Mouse (Mus musculus): ENCODE measurements around the gene Ush2a. TPM values are rescaled to one million over a fixed set of nuclear protein-coding genes. Genes with fewer than 3 reads are reported as not detected.

Ush2a gene
- polyA plus RNA-seq, 1 experiment from 2014 or later, result 0.04 TPM

DNA sequence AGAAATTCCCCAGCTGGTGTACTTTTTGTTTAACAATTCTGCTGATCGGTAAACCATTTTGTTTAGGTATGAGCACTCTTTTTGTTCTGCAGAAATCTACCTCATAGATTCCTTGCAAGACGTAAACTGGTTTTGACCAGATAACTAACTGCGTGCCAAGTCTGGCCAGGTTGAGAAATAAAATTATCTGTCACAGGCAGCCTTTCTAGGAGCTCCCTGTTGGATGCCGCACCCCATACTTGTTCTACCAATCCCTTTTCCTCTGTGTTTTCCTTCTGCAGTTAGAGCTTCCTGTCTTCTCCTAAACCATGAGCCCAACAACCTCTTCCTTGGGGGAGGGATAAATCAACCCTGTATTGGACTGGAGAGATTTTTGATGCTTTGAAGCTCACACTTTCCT is 145.4 kb downstream of the Ush2a start:
- Histone ChIP-seq H3K36me3 (no peaks in the 10 kb centered on the region), H3K4me1 (no peaks in the 10 kb centered on the region), H3K27ac (replicated peaks) (no peak overlapping the region), H3K4me2 (replicated peaks) (no peak overlapping the region), H3K9me3 (no peaks in the 10 kb centered on the region), H3K4me3 (no peak overlapping the region), H3K9ac (replicated peaks) (no peak overlapping the region), H3K27me3 (no peaks in the 10 kb centered on the region)
- no peak for ATAC-seq (replicated peaks)
- 94% methylated on average over 4 of the region's 4 CpGs for WGBS

GRCm38 (mm10) chr1:188407613-188408386 is 146.0 kb downstream of the Ush2a start:
- no peak overlapping the region for H3K27ac ChIP-seq (replicated peaks)
- H3K9me3 ChIP-seq, result no peaks in the 10 kb centered on the region
- H3K4me2 ChIP-seq (replicated peaks), result no peak overlapping the region
- no peaks in the 10 kb centered on the region for H3K27me3 ChIP-seq
- H3K4me1 ChIP-seq, result no peaks in the 10 kb centered on the region
- ATAC-seq (replicated peaks), result no peak
- no peak overlapping the region for H3K4me3 ChIP-seq
- H3K36me3 ChIP-seq, result no peaks in the 10 kb centered on the region
- 87% methylated on average over 8 of the region's 8 CpGs for WGBS
- H3K9ac ChIP-seq (replicated peaks), result no peak overlapping the region

GRCm38 (mm10) chr1:188410547-188410946 is 148.7 kb downstream of the Ush2a start:
- no peak overlapping the region for H3K9ac ChIP-seq (replicated peaks)
- no peaks in the 10 kb centered on the region for H3K4me1 ChIP-seq
- H3K36me3 ChIP-seq, result no peaks in the 10 kb centered on the region
- 87% methylated on average over 3 of the region's 3 CpGs for WGBS
- no peak overlapping the region for H3K27ac ChIP-seq (replicated peaks)
- H3K4me3 ChIP-seq, result no peak overlapping the region
- H3K9me3 ChIP-seq, result no peaks in the 10 kb centered on the region
- no peaks in the 10 kb centered on the region for H3K27me3 ChIP-seq
- no peak for ATAC-seq (replicated peaks)
- H3K4me2 ChIP-seq (replicated peaks), result no peak overlapping the region

DNA sequence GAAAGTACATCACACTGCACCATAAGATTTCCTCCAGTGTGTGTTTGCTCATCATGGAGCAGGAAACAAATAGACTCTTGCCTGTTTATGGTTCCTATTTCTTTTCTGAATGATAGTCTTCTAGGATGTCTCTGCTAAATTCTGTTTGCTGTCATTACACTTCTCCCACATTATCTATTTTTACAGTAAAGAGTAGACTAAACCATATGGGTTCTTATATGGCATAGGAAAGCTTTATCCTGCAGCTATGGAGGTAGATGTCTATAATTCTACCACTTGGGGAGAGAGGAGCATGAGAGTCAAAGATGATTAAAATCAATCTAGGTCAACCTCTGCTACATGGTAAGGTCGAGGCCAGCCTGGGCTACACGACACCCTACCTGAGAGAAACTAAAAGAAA is 158.7 kb downstream of the Ush2a start:
- no peak overlapping the region for H3K4me3 ChIP-seq
- WGBS, result 91% methylated on average over 2 of the region's 2 CpGs
- no peaks in the 10 kb centered on the region for H3K36me3 ChIP-seq
- no peak for ATAC-seq (replicated peaks)
- H3K27ac ChIP-seq (replicated peaks), result no peak overlapping the region
- H3K4me2 ChIP-seq (replicated peaks), result no peak overlapping the region
- no peaks in the 10 kb centered on the region for H3K4me1 ChIP-seq
- no peaks in the 10 kb centered on the region for H3K9me3 ChIP-seq
- H3K27me3 ChIP-seq, result no peaks in the 10 kb centered on the region
- no peak overlapping the region for H3K9ac ChIP-seq (replicated peaks)

GRCm38 (mm10) chr1:188428172-188428571 is 166.3 kb downstream of the Ush2a start:
- Histone ChIP-seq H3K27ac (replicated peaks) (no peak overlapping the region), H3K4me1 (no peaks in the 10 kb centered on the region), H3K4me2 (replicated peaks) (no peak overlapping the region), H3K36me3 (no peaks in the 10 kb centered on the region), H3K4me3 (no peak overlapping the region), H3K9me3 (no peaks in the 10 kb centered on the region), H3K9ac (replicated peaks) (no peak overlapping the region), H3K27me3 (no peaks in the 10 kb centered on the region)
- WGBS, result 85% methylated on average over 6 of the region's 6 CpGs
- ATAC-seq (replicated peaks), result no peak

DNA sequence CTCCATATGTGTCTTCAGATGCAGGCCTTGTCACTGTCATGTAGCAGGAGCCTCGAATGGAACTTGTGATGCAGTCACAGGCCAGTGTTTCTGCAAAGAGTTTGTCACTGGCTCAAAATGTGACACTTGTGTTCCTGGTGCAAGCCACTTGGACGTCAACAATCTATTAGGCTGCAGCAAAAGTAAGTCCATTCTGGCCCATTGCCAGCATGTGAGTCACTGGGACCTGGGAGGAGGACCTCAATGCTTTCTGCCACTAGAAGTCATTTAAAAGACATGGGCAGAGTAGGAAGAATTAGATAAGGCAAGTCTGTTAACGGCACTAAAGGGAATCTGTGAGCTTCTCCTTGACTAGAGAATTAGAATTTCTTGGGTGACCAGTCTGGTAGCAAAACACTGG is 168.9 kb downstream of the Ush2a start:
- Histone ChIP-seq H3K27ac (replicated peaks) (no peak overlapping the region), H3K4me3 (no peak overlapping the region), H3K36me3 (no peaks in the 10 kb centered on the region), H3K9me3 (no peaks in the 10 kb centered on the region), H3K4me2 (replicated peaks) (no peak overlapping the region), H3K4me1 (no peaks in the 10 kb centered on the region), H3K27me3 (no peaks in the 10 kb centered on the region), H3K9ac (replicated peaks) (no peak overlapping the region)
- no peak for ATAC-seq (replicated peaks)
- 51% methylated on average over 3 of the region's 3 CpGs for WGBS

DNA sequence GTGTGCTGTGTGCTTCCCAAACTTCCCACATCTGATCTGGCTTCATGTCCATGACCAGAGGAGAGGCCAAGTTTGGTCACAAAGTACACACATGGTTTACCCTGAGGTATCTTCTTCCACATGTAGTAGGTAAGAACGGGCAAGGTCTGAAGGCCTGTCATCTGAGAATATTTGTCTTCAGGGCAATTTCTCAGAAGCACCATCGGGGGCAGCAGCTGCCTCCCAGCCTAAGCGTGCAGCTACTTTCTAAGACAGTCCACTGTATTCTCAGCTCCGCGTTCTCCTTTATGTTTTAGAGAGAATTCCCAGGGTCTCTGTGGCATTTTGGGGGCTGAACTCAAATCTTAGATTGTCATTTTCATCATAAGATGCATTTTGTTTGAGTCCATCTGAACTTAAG is 186.1 kb downstream of the Ush2a start:
- Histone ChIP-seq H3K9ac (replicated peaks) (no peak overlapping the region), H3K27me3 (peaks cover 3% of the 10 kb centered on the region; the same call in 1 of the 2 replicates), H3K36me3 (no peaks in the 10 kb centered on the region), H3K9me3 (no peaks in the 10 kb centered on the region), H3K4me1 (no peaks in the 10 kb centered on the region), H3K4me3 (no peak overlapping the region), H3K4me2 (replicated peaks) (no peak overlapping the region), H3K27ac (replicated peaks) (no peak overlapping the region)
- ATAC-seq (replicated peaks), result no peak
- 79% methylated on average over 5 of the region's 5 CpGs for WGBS

GRCm38 (mm10) chr1:188456466-188457175 is 194.8 kb downstream of the Ush2a start:
- WGBS, result 9% methylated on average over 13 of the region's 13 CpGs
- peak overlapping the region; percentile 7 for H3K4me2 ChIP-seq (replicated peaks)
- H3K4me3 ChIP-seq, result no peak overlapping the region
- 0 out of 2 replicates have a peak, but pooled peaks have one; percentile 44 for ATAC-seq (replicated peaks)
- peaks cover 29% of the 10 kb centered on the region for H3K4me1 ChIP-seq
- peaks cover 9% of the 10 kb centered on the region; the same call in 1 of the 2 replicates for H3K27me3 ChIP-seq
- H3K9me3 ChIP-seq, result no peaks in the 10 kb centered on the region
- no peak overlapping the region for H3K9ac ChIP-seq (replicated peaks)
- no peaks in the 10 kb centered on the region for H3K36me3 ChIP-seq
- H3K27ac ChIP-seq (replicated peaks), result no peak overlapping the region

DNA sequence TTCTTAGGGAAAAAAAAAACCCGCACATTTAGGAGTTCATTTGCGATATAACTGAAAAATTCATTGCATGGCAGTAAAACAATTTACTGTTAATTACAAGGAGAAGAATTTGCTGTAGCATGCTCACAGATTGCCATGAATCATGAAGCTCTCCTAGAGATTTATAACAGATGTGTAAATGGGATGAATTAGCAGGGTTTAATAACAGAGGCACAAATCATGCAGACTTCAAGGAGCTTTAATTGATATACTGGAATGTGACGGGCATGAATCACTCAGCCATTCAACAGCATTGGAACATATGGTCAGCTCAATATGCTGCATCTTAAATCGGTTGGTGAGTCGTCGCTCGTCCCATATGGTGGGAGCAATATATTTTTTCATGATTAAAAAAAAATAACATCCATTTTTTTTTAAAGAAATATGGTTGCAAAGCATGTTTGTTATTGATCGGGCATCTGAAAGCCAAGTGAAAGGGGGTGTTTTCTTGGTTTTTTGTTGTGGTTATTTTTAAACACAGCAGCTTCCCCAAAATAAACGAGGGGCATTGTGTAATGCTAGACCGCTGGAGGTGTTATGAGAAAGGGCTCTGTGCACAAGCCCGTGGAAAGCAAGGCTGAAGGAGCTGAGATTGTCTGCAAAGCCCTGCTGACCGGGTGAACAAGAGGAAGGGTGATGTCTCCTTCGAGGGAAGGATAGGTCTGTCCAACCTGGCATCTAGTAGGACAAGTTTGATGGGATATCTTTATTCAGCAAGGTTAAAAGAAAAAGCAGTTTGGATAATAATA is 195.6 kb downstream of the Ush2a start:
- peak overlapping the region; percentile 22; the same call in 1 of the 2 replicates for H3K4me2 ChIP-seq (replicated peaks)
- 18% methylated on average over 13 of the region's 13 CpGs for WGBS
- H3K27ac ChIP-seq (replicated peaks), result peak overlapping the region; percentile 53

GRCm38 (mm10) chr1:188461203-188461602 is 199.4 kb downstream of the Ush2a start:
- Histone ChIP-seq H3K27me3 (no peaks in the 10 kb centered on the region), H3K4me1 (peaks cover 23% of the 10 kb centered on the region), H3K4me3 (no peak overlapping the region), H3K4me2 (replicated peaks) (no peak overlapping the region), H3K27ac (replicated peaks) (no peak overlapping the region), H3K36me3 (no peaks in the 10 kb centered on the region), H3K9ac (replicated peaks) (no peak overlapping the region), H3K9me3 (no peaks in the 10 kb centered on the region)
- whole genome bisulfite sequencing, result 88% methylated on average over 2 of the region's 2 CpGs
- no peak for ATAC-seq (replicated peaks)

More for the DNA sequence above, 195.6 kb downstream of the Ush2a start:
- Histone ChIP-seq H3K4me1 (peaks cover 29% of the 10 kb centered on the region), H3K36me3 (no peaks in the 10 kb centered on the region), H3K27me3 (0 out of 2 replicates have a peak, but pooled peaks cover 7% of the 10 kb centered on the region), H3K4me3 (no peak overlapping the region), H3K9me3 (no peaks in the 10 kb centered on the region), H3K9ac (replicated peaks) (no peak overlapping the region)
- ATAC-seq (replicated peaks), result peak; percentile 83

DNA sequence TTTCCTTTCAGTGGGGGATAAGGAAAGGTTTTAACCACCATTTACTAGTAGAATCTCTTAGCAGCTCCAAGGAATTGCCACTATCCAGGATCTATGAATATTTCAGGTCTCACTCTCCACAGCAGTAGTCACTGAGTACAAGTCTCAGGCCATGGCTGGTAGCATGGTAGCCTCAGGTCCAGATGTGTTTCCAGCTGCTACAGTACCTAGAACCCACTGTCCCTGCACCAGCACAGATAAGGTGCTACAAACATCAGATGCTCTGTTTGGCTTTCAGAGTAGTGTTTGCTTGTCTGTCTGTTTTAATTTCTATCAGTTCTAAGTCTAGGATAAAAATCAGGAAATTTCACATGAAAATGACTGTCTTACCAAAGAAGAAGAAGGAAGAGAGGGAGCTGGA is 202.8 kb downstream of the Ush2a start:
- no peak overlapping the region for H3K9ac ChIP-seq (replicated peaks)
- ATAC-seq (replicated peaks), result no peak
- no peaks in the 10 kb centered on the region for H3K27me3 ChIP-seq
- no peak overlapping the region for H3K4me3 ChIP-seq
- H3K4me2 ChIP-seq (replicated peaks), result no peak overlapping the region
- no peaks in the 10 kb centered on the region for H3K4me1 ChIP-seq
- H3K27ac ChIP-seq (replicated peaks), result no peak overlapping the region
- H3K9me3 ChIP-seq, result no peaks in the 10 kb centered on the region
- no peaks in the 10 kb centered on the region for H3K36me3 ChIP-seq

GRCm38 (mm10) chr1:188468371-188468783 is 206.6 kb downstream of the Ush2a start:
- no peak for ATAC-seq (replicated peaks)
- H3K36me3 ChIP-seq, result no peaks in the 10 kb centered on the region

More at GRCm38 (mm10) chr1:188468371-188468783, 206.6 kb downstream of the Ush2a start:
- Histone ChIP-seq H3K4me2 (replicated peaks) (no peak overlapping the region), H3K9me3 (no peaks in the 10 kb centered on the region), H3K4me3 (no peak overlapping the region), H3K9ac (replicated peaks) (no peak overlapping the region), H3K4me1 (no peaks in the 10 kb centered on the region), H3K27ac (replicated peaks) (no peak overlapping the region), H3K27me3 (no peaks in the 10 kb centered on the region)
- 71% methylated on average over 10 of the region's 10 CpGs for WGBS
